Mouse (Mus musculus): ENCODE data around the gene Erc1. TPM values are rescaled to one million over a fixed set of nuclear protein-coding genes. Genes with fewer than 3 reads are reported as not detected.
A peak's percentile ranks its signal among the peaks of the same experiment; 100 is the strongest.

Erc1 gene
- polyA plus RNA-seq, 1 experiment from 2014 or later: 38.1 TPM

- Histone ChIP-seq H3K4me2 (no peak overlapping the region), H3K4me3 (no peak overlapping the region), H3K36me3 (peaks cover 23% of the 10 kb centered on the region), H3K27me3 (no peaks in the 10 kb centered on the region), H3K4me1 (replicated peaks) (peaks cover 16% of the 10 kb centered on the region), H3K9ac (no peak overlapping the region), H3K27ac (replicated peaks) (no peak overlapping the region), H3K9me3 (no peaks in the 10 kb centered on the region)
- WGBS: 92% methylated on average over 4 of the region's 4 CpGs
- ATAC-seq (ENCODE audit: low read depth): no peak
Observed at GRCm38 (mm10) chr6:119738638-119739375, 109.2 kb downstream of the Erc1 start.

GRCm38 (mm10) chr6:119737716-119738115 is 110.3 kb downstream of the Erc1 start:
- Histone ChIP-seq H3K36me3 (peaks cover 17% of the 10 kb centered on the region), H3K4me1 (replicated peaks) (peaks cover 16% of the 10 kb centered on the region), H3K27me3 (no peaks in the 10 kb centered on the region), H3K4me3 (no peak overlapping the region), H3K4me2 (no peak overlapping the region), H3K27ac (replicated peaks) (no peak overlapping the region), H3K9me3 (no peaks in the 10 kb centered on the region), H3K9ac (no peak overlapping the region)
- 95% methylated on average over 4 of the region's 4 CpGs for WGBS
- ATAC-seq (ENCODE audit: low read depth): no peak

- H3K36me3 ChIP-seq: peaks cover 5% of the 10 kb centered on the region
- no peaks in the 10 kb centered on the region for H3K27me3 ChIP-seq
- H3K4me1 ChIP-seq (replicated peaks): peaks cover 16% of the 10 kb centered on the region
- no peak overlapping the region for H3K4me3 ChIP-seq
- peak; percentile 53; the same call in 1 of the 2 replicates for ATAC-seq (ENCODE audit: low read depth)
- H3K27ac ChIP-seq (replicated peaks): 0 out of 2 replicates have a peak overlapping the region, but pooled peaks have one; percentile 24
- H3K9me3 ChIP-seq: no peaks in the 10 kb centered on the region
- no peak overlapping the region for H3K4me2 ChIP-seq
- WGBS: 26% methylated on average over 2 of the region's 2 CpGs
- H3K9ac ChIP-seq: no peak overlapping the region
Observed at GRCm38 (mm10) chr6:119735937-119736336, 112.0 kb downstream of the Erc1 start.

- WGBS: 99% methylated on average over 2 of the region's 2 CpGs
- Histone ChIP-seq H3K4me3 (no peak overlapping the region), H3K27ac (replicated peaks) (no peak overlapping the region), H3K4me2 (no peak overlapping the region), H3K9me3 (no peaks in the 10 kb centered on the region), H3K9ac (no peak overlapping the region), H3K4me1 (replicated peaks) (peaks cover 12% of the 10 kb centered on the region), H3K27me3 (no peaks in the 10 kb centered on the region), H3K36me3 (0 out of 2 replicates have a peak, but pooled peaks cover 4% of the 10 kb centered on the region)
- ATAC-seq (ENCODE audit: low read depth): no peak
Observed at GRCm38 (mm10) chr6:119731155-119731554, 116.8 kb downstream of the Erc1 start.

- H3K4me1 ChIP-seq (replicated peaks): no peaks in the 10 kb centered on the region
- H3K4me3 ChIP-seq: no peak overlapping the region
- no peak overlapping the region for H3K4me2 ChIP-seq
- H3K9me3 ChIP-seq: no peaks in the 10 kb centered on the region
- no peaks in the 10 kb centered on the region for H3K27me3 ChIP-seq
- ATAC-seq (ENCODE audit: low read depth): no peak
- 94% methylated on average over 2 of the region's 2 CpGs for WGBS
- no peak overlapping the region for H3K9ac ChIP-seq
- no peak overlapping the region for H3K27ac ChIP-seq (replicated peaks)
- H3K36me3 ChIP-seq: peaks cover 12% of the 10 kb centered on the region; the same call in 1 of the 2 replicates
Observed at GRCm38 (mm10) chr6:119715234-119715633, 132.7 kb downstream of the Erc1 start.

GRCm38 (mm10) chr6:119713961-119714360 is 134.0 kb downstream of the Erc1 start:
- Histone ChIP-seq H3K36me3 (peaks cover 9% of the 10 kb centered on the region; the same call in 1 of the 2 replicates), H3K27me3 (no peaks in the 10 kb centered on the region), H3K4me1 (replicated peaks) (no peaks in the 10 kb centered on the region), H3K9me3 (no peaks in the 10 kb centered on the region), H3K9ac (no peak overlapping the region), H3K27ac (replicated peaks) (no peak overlapping the region), H3K4me3 (no peak overlapping the region), H3K4me2 (no peak overlapping the region)
- ATAC-seq (ENCODE audit: low read depth): no peak
- 86% methylated on average over 2 of the region's 2 CpGs for WGBS

- Histone ChIP-seq H3K9me3 (no peaks in the 10 kb centered on the region), H3K36me3 (peaks cover 9% of the 10 kb centered on the region; the same call in 1 of the 2 replicates), H3K9ac (no peak overlapping the region), H3K4me2 (no peak overlapping the region), H3K4me1 (replicated peaks) (no peaks in the 10 kb centered on the region), H3K27me3 (no peaks in the 10 kb centered on the region), H3K27ac (replicated peaks) (no peak overlapping the region), H3K4me3 (no peak overlapping the region)
- no peak for ATAC-seq (ENCODE audit: low read depth)
- WGBS: 95% methylated on average over 1 of the region's 1 CpGs
Observed at GRCm38 (mm10) chr6:119712486-119712885, 135.5 kb downstream of the Erc1 start.

GRCm38 (mm10) chr6:119711649-119712305 is 136.2 kb downstream of the Erc1 start:
- Histone ChIP-seq H3K4me1 (replicated peaks) (no peaks in the 10 kb centered on the region), H3K36me3 (peaks cover 10% of the 10 kb centered on the region; the same call in 1 of the 2 replicates), H3K4me3 (no peak overlapping the region), H3K4me2 (no peak overlapping the region), H3K9me3 (no peaks in the 10 kb centered on the region), H3K27me3 (no peaks in the 10 kb centered on the region), H3K9ac (no peak overlapping the region), H3K27ac (replicated peaks) (no peak overlapping the region)
- WGBS: 81% methylated on average over 8 of the region's 8 CpGs
- no peak for ATAC-seq (ENCODE audit: low read depth)

- Histone ChIP-seq H3K9me3 (no peaks in the 10 kb centered on the region), H3K27me3 (no peaks in the 10 kb centered on the region), H3K36me3 (peaks cover 19% of the 10 kb centered on the region; the same call in 1 of the 2 replicates), H3K27ac (replicated peaks) (no peak overlapping the region), H3K9ac (no peak overlapping the region), H3K4me2 (no peak overlapping the region), H3K4me3 (no peak overlapping the region), H3K4me1 (replicated peaks) (no peaks in the 10 kb centered on the region)
- ATAC-seq (ENCODE audit: low read depth): no peak
Observed at GRCm38 (mm10) chr6:119709552-119709951, 138.4 kb downstream of the Erc1 start.

GRCm38 (mm10) chr6:119707911-119708310 is 140.1 kb downstream of the Erc1 start:
- peaks cover 11% of the 10 kb centered on the region; the same call in 1 of the 2 replicates for H3K36me3 ChIP-seq
- H3K27me3 ChIP-seq: no peaks in the 10 kb centered on the region
- H3K4me1 ChIP-seq (replicated peaks): no peaks in the 10 kb centered on the region
- 88% methylated on average over 5 of the region's 5 CpGs for WGBS
- no peak overlapping the region for H3K9ac ChIP-seq
- no peak overlapping the region for H3K4me2 ChIP-seq
- H3K4me3 ChIP-seq: no peak overlapping the region
- H3K27ac ChIP-seq (replicated peaks): no peak overlapping the region
- no peaks in the 10 kb centered on the region for H3K9me3 ChIP-seq
- ATAC-seq (ENCODE audit: low read depth): no peak

GRCm38 (mm10) chr6:119704899-119705298 is 143.1 kb downstream of the Erc1 start:
- Histone ChIP-seq H3K9ac (no peak overlapping the region), H3K4me3 (no peak overlapping the region), H3K27ac (replicated peaks) (no peak overlapping the region), H3K4me1 (replicated peaks) (no peaks in the 10 kb centered on the region), H3K4me2 (no peak overlapping the region), H3K9me3 (no peaks in the 10 kb centered on the region), H3K27me3 (no peaks in the 10 kb centered on the region), H3K36me3 (0 out of 2 replicates have a peak, but pooled peaks cover 11% of the 10 kb centered on the region)
- WGBS: 91% methylated on average over 2 of the region's 2 CpGs
- ATAC-seq (ENCODE audit: low read depth): no peak

GRCm38 (mm10) chr6:119692754-119693153 is 155.2 kb downstream of the Erc1 start:
- H3K27ac ChIP-seq (replicated peaks): no peak overlapping the region
- no peaks in the 10 kb centered on the region for H3K4me1 ChIP-seq (replicated peaks)
- ATAC-seq (ENCODE audit: low read depth): no peak
- 92% methylated on average over 5 of the region's 5 CpGs for WGBS
- peaks cover 24% of the 10 kb centered on the region for H3K36me3 ChIP-seq
- no peak overlapping the region for H3K4me2 ChIP-seq
- no peaks in the 10 kb centered on the region for H3K27me3 ChIP-seq
- no peaks in the 10 kb centered on the region for H3K9me3 ChIP-seq
- H3K4me3 ChIP-seq: no peak overlapping the region
- H3K9ac ChIP-seq: no peak overlapping the region
